Mouse (Mus musculus) kidney, postnatal 0 days (tissue): ENCODE data around the gene Plekhb2. TPM values are rescaled to one million over a fixed set of nuclear protein-coding genes. Genes with fewer than 3 reads are reported as not detected.

Experiments used
- ATAC-seq: fragments of 200-750 bp; cut with Nextera tagmentation; replicated peaks from 2 replicates; pipeline ENCODE4 v1.8.0; 2017; ENCODE audit warnings: low read depth, moderate number of reproducible peaks, moderate TSS enrichment, moderate library complexity; ENCODE audit not compliant: low FRiP score
- DNase-seq: peaks from one replicate; pipeline ENCODE4 v3.0.0-alpha.2; 2016; ENCODE audit warnings: low spot score
- H3K27ac ChIP-seq: fragments of 300-500 bp; sonication (generic); 2 replicates; pipeline ENCODE4 v1.5.1; 2014; ENCODE audit warnings: mild to moderate bottlenecking
- H3K27me3 ChIP-seq: fragments of 300-500 bp; sonication (generic); 2 replicates; pipeline ENCODE4 v1.6.1; 2014; ENCODE audit warnings: low read length, mixed read lengths; ENCODE audit not compliant: insufficient read depth
- H3K36me3 ChIP-seq: fragments of 300-500 bp; sonication (generic); 2 replicates; pipeline ENCODE4 v1.6.1; 2014; ENCODE audit warnings: low read length, mixed read lengths; ENCODE audit not compliant: insufficient read depth
- H3K4me1 ChIP-seq: fragments of 300-500 bp; sonication (generic); replicated peaks from 2 replicates; pipeline ENCODE4 v1.6.1; 2014; ENCODE audit warnings: antibody characterized with exemption, low read length, mixed read lengths; ENCODE audit not compliant: insufficient read depth
- H3K4me2 ChIP-seq: fragments of 300-500 bp; sonication (generic); 2 replicates; pipeline ENCODE4 v1.6.1; 2014; ENCODE audit warnings: mild to moderate bottlenecking, low read length, moderate library complexity, mixed read lengths
- H3K4me3 ChIP-seq: fragments of 300-500 bp; sonication (generic); replicated peaks from 2 replicates; pipeline ENCODE4 v1.5.1; 2014; ENCODE audit warnings: low read depth, low read length
- H3K9ac ChIP-seq: fragments of 300-500 bp; sonication (generic); 2 replicates; pipeline ENCODE4 v1.6.1; 2014; ENCODE audit warnings: low read depth, low read length
- H3K9me3 ChIP-seq: fragments of 300-500 bp; sonication (generic); replicated peaks from 2 replicates; pipeline ENCODE4 v1.6.1; 2016; ENCODE audit warnings: low read length, inconsistent platforms, mixed read lengths
- CTCF ChIP-seq: IDR thresholded peaks from 2 replicates; pipeline ENCODE4 v1.5.1; 2016; ENCODE audit warnings: antibody characterized with exemption, low read depth, mild to moderate bottlenecking, moderate library complexity
- WGBS: fragments of 180-500 bp; shearing (Covaris S2); extraction: QIAGEN DNeasy Blood & Tissue Kit; methylation state at CpG from one replicate; pipeline ENCODE4 v1.1.7; 2014; 5-methylcytosine and 5-hydroxymethylcytosine counted together
- polyA plus RNA-seq: library from polyadenylated mRNA; unstranded; fragments of >200 nt; fragmentation: Nextera tagmentation; extraction: Ambion mirVana; gene quantifications from 2 replicates; pipeline ENCODE4 v1.2.1, GENCODE M21; 2015

Plekhb2 gene
- polyA plus RNA-seq, 1 experiment from 2014 or later = 61.2 TPM

DNA sequence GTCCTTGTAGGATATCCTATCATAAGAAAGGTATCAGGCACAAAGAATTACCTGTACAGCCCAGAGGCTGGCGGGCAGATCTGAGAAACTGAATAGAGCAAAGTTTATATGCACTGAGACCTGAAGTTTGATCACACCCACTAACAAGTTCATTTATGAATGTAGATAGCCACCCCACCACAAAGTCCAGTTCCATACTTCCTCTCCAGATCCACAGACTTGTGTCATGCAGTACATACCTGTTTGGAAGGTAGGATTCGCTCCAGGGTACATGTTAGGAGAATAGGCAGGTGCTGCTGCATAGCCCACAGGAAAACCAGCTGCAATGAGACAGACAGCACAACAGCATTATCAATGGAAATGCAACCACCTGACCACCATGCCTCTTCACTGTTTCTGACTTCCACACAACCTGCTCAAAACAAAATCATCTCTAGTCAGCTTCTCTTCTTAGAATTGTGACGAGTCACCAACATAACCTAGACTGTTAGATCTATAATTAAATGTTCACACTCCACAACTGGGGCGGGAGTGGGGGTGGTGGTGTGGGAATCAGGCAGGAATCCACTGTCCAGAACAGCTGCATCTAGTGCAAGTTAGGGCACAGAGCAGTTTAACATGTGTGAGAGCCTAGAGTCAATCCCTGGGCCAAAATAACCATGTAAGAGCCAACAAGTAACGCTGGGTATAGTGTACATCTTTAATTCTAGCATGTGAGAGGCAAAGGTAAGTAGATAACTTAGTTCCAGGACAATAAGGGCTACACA, 21.1 kb upstream of the Plekhb2 start:
- no peaks in the 10 kb centered on the region for H3K4me1 ChIP-seq
- no peak overlapping the region for H3K4me3 ChIP-seq
- H3K27ac ChIP-seq = no peak overlapping the region
- DNase-seq = no peak
- H3K36me3 ChIP-seq = peaks cover 23% of the 10 kb centered on the region
- H3K9ac ChIP-seq = no peak overlapping the region
- H3K27me3 ChIP-seq = no peaks in the 10 kb centered on the region
- no peak overlapping the region for H3K4me2 ChIP-seq
- ATAC-seq = no peak
- no peak for TF ChIP-seq CTCF
- H3K9me3 ChIP-seq = no peaks in the 10 kb centered on the region
- 83% methylated on average over 5 of the region's 5 CpGs for WGBS

DNA sequence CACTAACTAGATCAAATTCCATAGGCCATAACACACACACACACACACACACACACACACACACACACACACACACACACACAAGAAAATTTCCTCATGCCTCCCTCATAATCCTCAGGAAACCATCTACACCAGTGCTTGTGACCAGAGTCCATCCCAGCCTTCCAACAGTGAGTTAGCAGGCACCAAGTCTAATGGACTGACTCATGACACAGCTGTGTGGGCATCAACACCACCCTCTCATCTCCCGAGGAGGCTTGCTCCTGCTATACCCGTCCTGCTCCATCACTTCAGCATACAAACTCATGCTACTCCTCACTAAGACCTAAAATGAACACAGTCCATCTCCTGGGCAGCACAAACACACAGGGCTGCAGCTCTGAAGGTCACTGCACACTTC, 18.8 kb upstream of the Plekhb2 start:
- 55% methylated on average over 2 of the region's 2 CpGs for WGBS

DNA sequence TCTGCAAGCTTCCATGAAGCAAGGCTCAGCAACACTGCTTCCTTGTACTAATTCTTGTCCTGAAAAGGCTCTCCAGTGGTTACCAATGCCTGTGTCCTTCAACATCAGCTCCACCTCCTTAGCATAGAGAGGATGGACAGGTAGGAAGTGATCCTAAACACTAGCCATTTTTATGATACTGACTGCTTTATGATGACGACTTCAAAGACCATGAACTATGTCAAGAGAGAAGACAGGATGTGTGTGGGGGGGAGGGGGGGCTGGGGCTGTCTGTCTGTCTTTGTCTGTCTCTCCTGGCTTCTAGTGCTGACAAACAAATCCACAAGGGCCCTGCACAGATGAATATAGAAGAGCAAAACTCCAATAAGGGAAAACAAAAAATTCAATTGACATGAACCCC, 18.4 kb upstream of the Plekhb2 start:
- no peak overlapping the region for H3K9ac ChIP-seq
- no peak for ATAC-seq
- H3K4me3 ChIP-seq = no peak overlapping the region
- no peak overlapping the region for H3K27ac ChIP-seq
- 48% methylated on average over 1 of the region's 1 CpGs for WGBS
- H3K27me3 ChIP-seq = no peaks in the 10 kb centered on the region
- no peak overlapping the region for H3K4me2 ChIP-seq
- no peak for TF ChIP-seq CTCF
- H3K36me3 ChIP-seq = peaks cover 19% of the 10 kb centered on the region
- no peak for DNase-seq
- no peaks in the 10 kb centered on the region for H3K9me3 ChIP-seq
- no peaks in the 10 kb centered on the region for H3K4me1 ChIP-seq

More for the DNA sequence above, 18.8 kb upstream of the Plekhb2 start:
- Histone ChIP-seq H3K4me1 (no peaks in the 10 kb centered on the region), H3K9me3 (no peaks in the 10 kb centered on the region), H3K27ac (no peak overlapping the region), H3K4me2 (no peak overlapping the region), H3K36me3 (peaks cover 22% of the 10 kb centered on the region), H3K27me3 (no peaks in the 10 kb centered on the region), H3K9ac (no peak overlapping the region), H3K4me3 (no peak overlapping the region)
- no peak for ATAC-seq
- no peak for DNase-seq
- no peak for TF ChIP-seq CTCF

DNA sequence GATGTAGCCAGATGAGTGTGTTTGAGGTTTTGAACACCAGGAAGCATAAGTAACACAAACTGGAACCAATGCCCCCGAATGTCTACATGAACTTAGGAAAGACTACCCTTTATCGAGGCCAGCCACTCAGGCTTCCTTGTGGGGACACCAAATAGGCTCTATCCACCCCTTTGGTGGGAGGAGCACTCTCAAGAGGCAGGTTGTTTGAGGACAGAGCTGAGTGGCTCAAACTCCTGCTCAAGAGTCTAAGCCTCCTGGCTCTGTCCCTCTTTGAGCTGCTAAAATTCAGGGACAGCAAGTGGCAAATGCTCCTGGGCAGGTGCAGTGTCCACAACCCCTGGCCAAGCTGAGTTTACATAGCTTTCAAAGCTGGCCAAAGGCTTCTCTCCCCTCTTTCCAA, 14.9 kb upstream of the Plekhb2 start:
- no peak overlapping the region for H3K4me2 ChIP-seq
- no peak overlapping the region for H3K9ac ChIP-seq
- 0 out of 2 replicates have a peak, but pooled peaks cover 5% of the 10 kb centered on the region for H3K4me1 ChIP-seq
- H3K36me3 ChIP-seq = 0 out of 2 replicates have a peak, but pooled peaks cover 2% of the 10 kb centered on the region
- DNase-seq = no peak
- H3K27me3 ChIP-seq = no peaks in the 10 kb centered on the region
- TF ChIP-seq CTCF = no peak
- H3K9me3 ChIP-seq = no peaks in the 10 kb centered on the region
- no peak overlapping the region for H3K4me3 ChIP-seq
- H3K27ac ChIP-seq = no peak overlapping the region
- 83% methylated on average over 2 of the region's 2 CpGs for WGBS
- ATAC-seq = no peak

GRCm38 (mm10) chr1:34837951-34838689, 11.7 kb upstream of the Plekhb2 start:
- ATAC-seq = no peak
- WGBS = 63% methylated on average over 6 of the region's 6 CpGs
- Histone ChIP-seq H3K36me3 (0 out of 2 replicates have a peak, but pooled peaks cover 2% of the 10 kb centered on the region), H3K9me3 (no peaks in the 10 kb centered on the region), H3K4me3 (no peak overlapping the region), H3K4me2 (no peak overlapping the region), H3K4me1 (peaks cover 19% of the 10 kb centered on the region), H3K9ac (no peak overlapping the region), H3K27ac (no peak overlapping the region), H3K27me3 (no peaks in the 10 kb centered on the region)
- no peak for DNase-seq
- no peak for TF ChIP-seq CTCF

DNA sequence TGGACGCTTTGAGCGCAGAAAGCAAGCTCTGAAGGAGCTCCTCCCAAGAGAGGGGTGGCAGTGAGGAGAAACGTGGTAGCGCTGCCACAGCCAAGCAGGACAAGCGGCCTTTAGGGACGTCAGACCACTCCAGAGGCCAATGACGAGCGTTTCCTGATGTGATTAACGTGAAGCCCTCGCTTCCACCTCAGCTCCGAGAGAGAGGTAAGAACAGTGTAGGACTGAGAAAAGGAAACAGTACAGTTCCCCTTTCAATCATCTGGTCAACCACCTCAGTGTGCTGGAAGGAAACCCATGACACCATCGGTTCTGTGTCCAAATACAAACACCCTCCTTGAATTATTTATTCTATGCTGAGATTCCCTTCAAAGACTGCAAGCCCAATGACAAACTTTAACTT, 10.5 kb upstream of the Plekhb2 start:
- WGBS = 51% methylated on average over 12 of the region's 12 CpGs
- H3K4me1 ChIP-seq = peaks cover 24% of the 10 kb centered on the region
- H3K9ac ChIP-seq = no peak overlapping the region
- TF ChIP-seq CTCF = no peak
- H3K4me3 ChIP-seq = no peak overlapping the region
- H3K27me3 ChIP-seq = no peaks in the 10 kb centered on the region
- H3K9me3 ChIP-seq = no peaks in the 10 kb centered on the region
- no peak for DNase-seq
- H3K36me3 ChIP-seq = 0 out of 2 replicates have a peak, but pooled peaks cover 2% of the 10 kb centered on the region
- no peak overlapping the region for H3K27ac ChIP-seq
- ATAC-seq = no peak
- no peak overlapping the region for H3K4me2 ChIP-seq
